Mouse (Mus musculus) liver, adult 10 weeks (tissue): ENCODE measurements around the gene Slc34a1. TPM values are rescaled to one million over a fixed set of nuclear protein-coding genes. Genes with fewer than 3 reads are reported as not detected.

Experiments
- polyA plus RNA-seq: library from polyadenylated mRNA; stranded (reverse); fragments of 350-450 nt; fragmentation: Illumina TruSeq; extraction: RNeasy Lipid Tissue Mini Kit (QIAGEN cat#74804); gene quantifications from one replicate; pipeline ENCODE4 v1.2.3, GENCODE M21; 2014; ENCODE audit warnings: low read depth, low replicate concordance

Gene Slc34a1
- polyA plus RNA-seq = not detected

GRCm38 (mm10) chr13:55398088-55398487 is at the start of gene Slc34a1:
Gene Slc34a1, plus strand, starts transcription at chr13:55398187.

GRCm38 (mm10) chr13:55362453-55363060 is 35.4 kb upstream of the Slc34a1 start, which contains the start of gene Lman2:
Gene Lman2, minus strand, starts transcription at chr13:55362783.

GRCm38 (mm10) chr13:55369531-55370114 is 28.4 kb upstream of the Slc34a1 start, which contains the start of gene Rgs14:
Gene Rgs14, plus strand, starts transcription at chr13:55369732.

GRCm38 (mm10) chr13:55414743-55415380 is 16.9 kb downstream of the Slc34a1 start, which contains the start of gene Pfn3:
Gene Pfn3, minus strand, starts transcription at chr13:55415232.

DNA sequence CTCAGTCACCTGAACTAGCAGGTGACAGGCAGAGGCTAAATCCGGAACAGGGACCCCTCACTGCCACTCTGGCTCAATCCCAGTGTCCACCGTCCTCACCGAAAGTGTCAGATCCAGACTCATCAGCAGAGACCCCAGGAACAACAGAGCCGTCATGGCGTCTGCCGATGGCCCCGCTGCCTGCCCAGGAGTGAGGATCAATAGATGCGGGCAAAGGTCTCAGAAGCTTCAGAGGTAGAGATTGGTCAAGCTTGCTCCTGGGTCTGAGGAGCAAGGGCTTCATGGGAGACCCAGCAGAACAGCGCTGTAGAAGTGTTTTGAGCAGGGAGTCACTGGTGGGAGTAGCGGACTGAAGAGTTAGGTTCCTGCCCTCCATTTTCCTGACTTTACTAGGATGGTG is 28.6 kb downstream of the Slc34a1 start, which contains the start of gene F12:
Gene F12 (minus strand): TSS at position 181 of the 400 bp plus-strand sequence.

DNA sequence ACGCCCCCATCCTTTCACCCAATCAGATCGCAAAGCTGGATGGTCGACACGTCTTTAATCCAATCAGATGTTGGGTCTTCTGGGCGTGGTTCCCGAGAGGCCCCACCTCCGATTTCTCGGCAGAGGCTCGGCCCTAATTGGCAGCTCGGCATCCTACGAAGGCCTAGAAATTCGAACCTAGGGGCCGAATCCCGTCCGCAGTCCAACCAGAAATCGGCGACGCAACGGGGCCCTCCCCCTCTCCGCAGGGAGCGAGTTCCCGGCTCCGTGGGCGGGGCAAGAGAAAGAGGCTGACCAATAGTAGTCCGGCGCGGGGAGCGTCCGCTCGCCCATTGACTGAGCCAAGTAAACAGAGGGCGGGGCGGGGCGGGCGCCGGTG is 46.9 kb downstream of the Slc34a1 start, which contains the start of gene Grk6:
Gene Grk6 (plus strand): TSS at position 136 of the 379 bp plus-strand sequence.

GRCm38 (mm10) chr13:55464027-55464884 is 66.3 kb downstream of the Slc34a1 start, which contains the start of gene Prr7:
Gene Prr7, plus strand, starts transcription at chr13:55464267.

Other genes starting within 250 kb of the Slc34a1 start
- 0.98 TPM for gene Fgfr4, start 245.5 kb upstream of the Slc34a1 start, polyA plus RNA-seq
- gene Nsd1, start 188.4 kb upstream of the Slc34a1 start, polyA plus RNA-seq = 24.7 TPM
- 15.5 TPM for gene Prelid1, start 77.7 kb upstream of the Slc34a1 start, polyA plus RNA-seq
- 9.9 TPM for gene Rab24, start 76.2 kb upstream of the Slc34a1 start, polyA plus RNA-seq
- not detected for gene Mxd3, start 68.4 kb upstream of the Slc34a1 start, polyA plus RNA-seq
- 38.0 TPM for gene Lman2, start 35.4 kb upstream of the Slc34a1 start, polyA plus RNA-seq
- gene Rgs14, start 28.5 kb upstream of the Slc34a1 start, polyA plus RNA-seq = not detected
- gene Pfn3, start 17.0 kb downstream of the Slc34a1 start, polyA plus RNA-seq = not detected
- 23.3 TPM for gene F12, start 28.6 kb downstream of the Slc34a1 start, polyA plus RNA-seq
- 2.5 TPM for gene Grk6, start 46.9 kb downstream of the Slc34a1 start, polyA plus RNA-seq
- gene Prr7, start 66.1 kb downstream of the Slc34a1 start, polyA plus RNA-seq = not detected
- gene Dbn1, start 89.9 kb downstream of the Slc34a1 start, polyA plus RNA-seq = 0.26 TPM
- 0.24 TPM for gene Pdlim7, start 115.5 kb downstream of the Slc34a1 start, polyA plus RNA-seq
- gene Dok3, start 131.1 kb downstream of the Slc34a1 start, polyA plus RNA-seq = not detected
- 2.3 TPM for gene Ddx41, start 138.5 kb downstream of the Slc34a1 start, polyA plus RNA-seq
- 5.9 TPM for gene Fam193b, start 172.9 kb downstream of the Slc34a1 start, polyA plus RNA-seq
- gene Tmed9, start 175.5 kb downstream of the Slc34a1 start, polyA plus RNA-seq = 29.5 TPM
- 1.5 TPM for gene B4galt7, start 201.7 kb downstream of the Slc34a1 start, polyA plus RNA-seq
- 28.3 TPM for gene Caml, start 224.8 kb downstream of the Slc34a1 start, polyA plus RNA-seq
- gene Ddx46, start 236.8 kb downstream of the Slc34a1 start, polyA plus RNA-seq = 27.6 TPM